Mouse (Mus musculus): ENCODE data around the gene Smyd4.

DNA sequence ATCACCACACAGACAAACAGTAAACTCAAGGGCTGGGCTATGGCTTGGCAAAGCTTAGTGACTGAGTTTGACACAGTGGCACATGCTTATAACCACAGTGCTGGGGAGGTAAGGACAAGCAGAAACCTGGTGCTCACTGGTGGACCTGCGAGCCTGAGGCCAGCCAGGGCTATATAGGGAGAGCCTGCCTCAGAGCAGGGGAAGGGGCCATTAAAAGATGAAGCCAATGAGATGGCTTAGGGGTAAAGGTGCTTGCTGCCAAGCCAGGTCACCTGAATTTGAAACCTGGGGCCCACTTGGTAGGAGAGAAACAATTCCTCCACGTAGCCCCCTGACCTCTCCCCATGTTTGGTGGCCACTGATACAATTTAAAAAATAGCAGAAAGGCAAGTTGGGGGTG lies 5.1 kb upstream of the Smyd4 start:
- TF ChIP-seq CTCF (IDR thresholded peaks at IDR 0.05; ENCODE audit: extremely low read depth, insufficient read depth, low read length) (no peak), POLR2A (IDR thresholded peaks at IDR 0.05; ENCODE audit: extremely low read depth, insufficient read depth, low read length) (no peak)

Measured in cortical plate, adult 2 months (tissue).